Mouse (Mus musculus) frontal cortex, postnatal 10 days (tissue): ENCODE results near the gene Gatad2a.

Source experiments
- DNase-seq, 2 experiments: peaks; one replicate each; pipeline ENCODE4 v3.0.0; 2022; ENCODE audit warnings: low spot score in 2 of 2, mixed read lengths in 1 of 2

Gatad2a gene

GRCm38 (mm10) chr8:69874654-69875053 is 121.5 kb downstream of the Gatad2a start:
- DNase-seq = no peak

- peak in 1 of 2 experiments; percentile 58 for DNase-seq
These were observed 122.0 kb downstream of the Gatad2a start for GRCm38 (mm10) chr8:69874155-69874554.

- no peak for DNase-seq
These were observed 125.3 kb downstream of the Gatad2a start for GRCm38 (mm10) chr8:69870907-69871306.

- DNase-seq = no peak
These were observed 126.0 kb downstream of the Gatad2a start for GRCm38 (mm10) chr8:69870003-69870765.

- no peak for DNase-seq
These were observed 128.4 kb downstream of the Gatad2a start for GRCm38 (mm10) chr8:69867696-69868326.

GRCm38 (mm10) chr8:69864180-69864579 is 132.0 kb downstream of the Gatad2a start:
- DNase-seq = no peak

- DNase-seq = no peak
These were observed 132.7 kb downstream of the Gatad2a start for GRCm38 (mm10) chr8:69863387-69864020.

DNA sequence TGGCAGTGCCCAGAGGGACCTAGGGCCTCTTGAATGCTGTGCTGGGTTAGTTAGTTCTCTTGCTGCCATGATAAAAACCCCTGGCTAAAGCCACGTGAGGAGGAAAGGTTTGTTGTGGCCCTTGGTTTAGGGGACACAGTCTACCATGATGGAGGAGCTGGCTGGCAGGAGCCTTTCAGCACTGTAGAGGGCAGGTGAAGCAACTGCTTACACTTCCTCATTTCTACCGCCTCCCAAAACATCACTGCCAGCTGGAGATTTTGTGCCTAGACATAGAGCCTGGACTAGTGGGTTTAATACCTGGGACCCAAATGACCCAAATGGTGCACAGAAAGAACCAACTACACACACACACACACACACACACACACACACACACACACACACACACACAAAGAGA is 134.9 kb downstream of the Gatad2a start:
- DNase-seq = no peak

DNA sequence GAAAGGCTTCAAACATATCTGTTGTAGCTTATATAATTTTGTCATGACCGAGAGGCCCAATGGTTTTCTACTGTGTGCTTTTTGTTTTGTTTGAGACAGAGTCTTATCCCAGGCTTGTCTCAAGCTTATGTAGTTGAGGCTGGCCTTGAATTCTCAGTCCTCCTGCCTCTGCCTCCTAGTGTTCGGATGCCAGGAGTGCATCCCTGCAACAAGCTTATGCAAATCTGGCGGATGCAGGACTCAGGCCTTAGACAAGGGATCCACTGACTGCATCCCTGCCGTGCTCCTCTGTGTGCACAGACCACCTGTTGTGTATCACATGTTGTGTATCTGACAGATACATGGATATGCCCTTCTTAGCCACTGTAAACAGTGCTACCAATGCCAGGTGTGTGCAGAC is 135.4 kb downstream of the Gatad2a start:
- DNase-seq = no peak
